Mouse (Mus musculus) ES-Bruce4 (cell line): Measurements from ENCODE around the gene Syngr3. TPM values are rescaled to one million over a fixed set of nuclear protein-coding genes. Genes with fewer than 3 reads are reported as not detected.
A peak's percentile ranks its signal among the peaks of the same experiment; 100 is the strongest.

ENCODE experiments used
- H3K27ac ChIP-seq: 2 replicates; pipeline ENCODE4 v1.5.1; 2012; ENCODE audit warnings: low read length, inconsistent platforms; ENCODE audit not compliant: insufficient read depth
- H3K27me3 ChIP-seq: 2 replicates; pipeline ENCODE4 v1.6.1; 2012; ENCODE audit warnings: mild to moderate bottlenecking, low read length, inconsistent platforms; ENCODE audit not compliant: control insufficient read depth, poor library complexity, insufficient read depth, severe bottlenecking
- H3K36me3 ChIP-seq: 2 replicates; pipeline ENCODE4 v1.6.1; 2012; ENCODE audit warnings: inconsistent platforms, mild to moderate bottlenecking, low read length, moderate library complexity; ENCODE audit not compliant: control insufficient read depth, poor library complexity, insufficient read depth, severe bottlenecking
- H3K4me1 ChIP-seq: one replicate; pipeline ENCODE4 v1.8.1; 2011; ENCODE audit warnings: low read length; ENCODE audit not compliant: control insufficient read depth, insufficient read depth
- H3K4me3 ChIP-seq: 2 replicates; pipeline ENCODE4 v1.5.1; 2011; ENCODE audit warnings: low read depth, mild to moderate bottlenecking, low read length
- H3K9ac ChIP-seq: 2 replicates; pipeline ENCODE4 v1.6.1; 2012; ENCODE audit warnings: low read depth, mild to moderate bottlenecking, inconsistent platforms; ENCODE audit not compliant: poor library complexity, severe bottlenecking
- H3K9me3 ChIP-seq: replicated peaks from 2 replicates; pipeline ENCODE4 v1.6.1; 2012; ENCODE audit warnings: mild to moderate bottlenecking, low read length, inconsistent platforms; ENCODE audit not compliant: control insufficient read depth, poor library complexity, insufficient read depth, severe bottlenecking
- CTCF ChIP-seq: IDR thresholded peaks from one replicate; pipeline ENCODE4 v1.8.1; 2011; ENCODE audit warnings: low read depth, low read length
- EP300 ChIP-seq: IDR thresholded peaks from 2 replicates; pipeline ENCODE4 v1.6.1; 2011; ENCODE audit warnings: low read depth, low read length; ENCODE audit not compliant: insufficient read depth
- POLR2A ChIP-seq: IDR thresholded peaks from one replicate; pipeline ENCODE4 v1.8.1; 2011; ENCODE audit warnings: low read length; ENCODE audit not compliant: insufficient read depth
- polyA plus RNA-seq: library from polyadenylated mRNA; stranded (reverse); fragments of >200 nt; gene quantifications from 2 replicates; pipeline ENCODE4 v1.2.4, GENCODE M21; 2011; ENCODE audit warnings: low read depth; ENCODE audit not compliant: missing spikeins, insufficient read depth, insufficient read length

The Syngr3 gene
- polyA plus RNA-seq, 1 experiment, result 8.9 TPM

- peaks cover 15% of the 10 kb centered on the region for H3K36me3 ChIP-seq
- peak overlapping the region; percentile 0; the same call in 1 of the 2 replicates for H3K4me3 ChIP-seq
- no peak for TF ChIP-seq POLR2A
- TF ChIP-seq EP300, result peak; percentile 72
- H3K9ac ChIP-seq, result no peak overlapping the region
- peak overlapping the region; percentile 85 for H3K27ac ChIP-seq
- H3K4me1 ChIP-seq, result peaks cover 6% of the 10 kb centered on the region
- no peaks in the 10 kb centered on the region for H3K27me3 ChIP-seq
- H3K9me3 ChIP-seq, result no peaks in the 10 kb centered on the region
Measured at GRCm38 (mm10) chr17:24697985-24698384, 8.2 kb upstream of the Syngr3 start.

- Histone ChIP-seq H3K4me3 (peak within 1 kb of the TSS; percentile 89), H3K27me3 (no peaks in the 10 kb centered on the region), H3K4me1 (peaks cover 6% of the 10 kb centered on the region), H3K27ac (peak within 1 kb of the TSS; percentile 86), H3K9me3 (no peaks in the 10 kb centered on the region), H3K36me3 (peaks cover 14% of the 10 kb centered on the region), H3K9ac (peak within 1 kb of the TSS; percentile 95)
- TF ChIP-seq CTCF, result no peak
- TF ChIP-seq EP300, result peak; percentile 78
Measured at GRCm38 (mm10) chr17:24696011-24696697, 6.4 kb upstream of the Syngr3 start, which contains the start of the genes Gfer and Noxo1. Gfer (minus strand) TSS chr17:24696156. Noxo1 (plus strand) TSS chr17:24696234.

GRCm38 (mm10) chr17:24695326-24696010 lies 5.7 kb upstream of the Syngr3 start:
- peaks cover 6% of the 10 kb centered on the region for H3K4me1 ChIP-seq
- H3K36me3 ChIP-seq, result peaks cover 8% of the 10 kb centered on the region
- TF ChIP-seq EP300 (no peak), CTCF (no peak), POLR2A (no peak)
- H3K4me3 ChIP-seq, result peak overlapping the region; percentile 89
- H3K9ac ChIP-seq, result peak overlapping the region; percentile 95
- peak overlapping the region; percentile 86 for H3K27ac ChIP-seq
- H3K27me3 ChIP-seq, result no peaks in the 10 kb centered on the region
- H3K9me3 ChIP-seq, result no peaks in the 10 kb centered on the region

GRCm38 (mm10) chr17:24692385-24692784 lies 2.6 kb upstream of the Syngr3 start:
- Histone ChIP-seq H3K9ac (no peak overlapping the region), H3K27ac (no peak overlapping the region), H3K9me3 (no peaks in the 10 kb centered on the region), H3K36me3 (peaks cover 8% of the 10 kb centered on the region), H3K27me3 (no peaks in the 10 kb centered on the region), H3K4me3 (no peak overlapping the region), H3K4me1 (no peaks in the 10 kb centered on the region)
- TF ChIP-seq POLR2A (no peak), EP300 (no peak), CTCF (no peak)

GRCm38 (mm10) chr17:24687599-24687998 lies 2.2 kb downstream of the Syngr3 start:
- peak overlapping the region; percentile 40 for H3K4me3 ChIP-seq
- peaks cover under 1% of the 10 kb centered on the region for H3K36me3 ChIP-seq
- no peaks in the 10 kb centered on the region for H3K9me3 ChIP-seq
- no peaks in the 10 kb centered on the region for H3K4me1 ChIP-seq
- no peaks in the 10 kb centered on the region for H3K27me3 ChIP-seq
- no peak for TF ChIP-seq EP300
- no peak for TF ChIP-seq CTCF
- no peak for TF ChIP-seq POLR2A
- no peak overlapping the region for H3K9ac ChIP-seq
- H3K27ac ChIP-seq, result no peak overlapping the region

GRCm38 (mm10) chr17:24687146-24687595 lies 2.6 kb downstream of the Syngr3 start:
- Histone ChIP-seq H3K9me3 (no peaks in the 10 kb centered on the region), H3K27me3 (no peaks in the 10 kb centered on the region), H3K27ac (no peak overlapping the region)

More at GRCm38 (mm10) chr17:24687146-24687595, 2.6 kb downstream of the Syngr3 start:
- Histone ChIP-seq H3K36me3 (no peaks in the 10 kb centered on the region; the same call in 1 of the 2 replicates), H3K4me1 (no peaks in the 10 kb centered on the region), H3K9ac (no peak overlapping the region), H3K4me3 (peak overlapping the region; percentile 40)
- TF ChIP-seq CTCF (no peak), POLR2A (no peak), EP300 (no peak)
